ENCODE assay signal across 13 mouse cellular contexts in genomic region chr9:63742318-63742717, GRCm38 (mm10). TPM values are rescaled to one million over a fixed set of nuclear protein-coding genes. Genes with fewer than 3 reads are reported as not detected.
DNase-seq lines count a peak whose midpoint lies in the region; ATAC-seq and TF ChIP-seq lines count a peak whose summit lies in the region.
"Had no signal": no experiment of that assay in that cellular context is flagged by ENCODE, and none has a peak within 500 bp of the region (broad histone marks: within the 10 kb centered on the region; RNA-seq: fewer than 3 reads in every experiment).

No protein-coding gene starts in this region.

- no peaks in the 10 kb centered on the region for H3K27me3 ChIP-seq in heart, embryonic 10.5 days (ENCODE audit: insufficient read depth, poor library complexity, severe bottlenecking)
- no peaks in the 10 kb centered on the region for H3K27me3 ChIP-seq in lung, embryonic 14.5 days (ENCODE audit: insufficient read depth, low read length)
- no peaks in the 10 kb centered on the region for H3K27me3 ChIP-seq in heart, embryonic 15.5 days
- no peaks in the 10 kb centered on the region for H3K27me3 ChIP-seq in stomach, embryonic 15.5 days (replicated peaks)
- no peaks in the 10 kb centered on the region for H3K27me3 ChIP-seq in limb, embryonic 10.5 days (ENCODE audit: low read depth, poor library complexity, severe bottlenecking)
- H3K27me3 ChIP-seq: hindbrain, embryonic 15.5 days had no signal

- no peak for TF ChIP-seq CTCF in lung, embryonic 14.5 days (IDR thresholded peaks at IDR 0.05; ENCODE audit: low read depth)

- intact Hi-C loops in heart, postnatal 36 days (cut with DNase I): no loop called here

- H3K4me3 ChIP-seq in heart, embryonic 10.5 days: 0 out of 2 replicates have a peak overlapping the region, but pooled peaks have one; percentile 18
- no peak overlapping the region for H3K4me3 ChIP-seq in lung, embryonic 14.5 days (ENCODE audit: low read depth, low read length)
- H3K4me3 ChIP-seq in heart, embryonic 15.5 days: no peak overlapping the region
- H3K4me3 ChIP-seq in stomach, embryonic 15.5 days (replicated peaks): no peak overlapping the region
- H3K4me3 ChIP-seq in limb, embryonic 10.5 days: no peak overlapping the region
- H3K4me3 ChIP-seq: forebrain, embryonic 10.5 days; hindbrain, embryonic 15.5 days had no signal

- H3K27ac ChIP-seq in heart, embryonic 10.5 days: peak overlapping the region; percentile 72; the same call in 1 of the 2 replicates
- H3K27ac ChIP-seq in lung, embryonic 14.5 days (ENCODE audit: low read depth): peak overlapping the region; percentile 69; the same call in 1 of the 2 replicates
- H3K27ac ChIP-seq in heart, embryonic 15.5 days: peak overlapping the region; percentile 52
- peak overlapping the region; percentile 18; the same call in 1 of the 2 replicates for H3K27ac ChIP-seq in stomach, embryonic 15.5 days
- H3K27ac ChIP-seq in limb, embryonic 10.5 days: no peak overlapping the region
- H3K27ac ChIP-seq: hindbrain, embryonic 15.5 days had no signal

- no peak overlapping the region for H3K9ac ChIP-seq in lung, embryonic 14.5 days
- H3K9ac ChIP-seq in heart, embryonic 15.5 days: no peak overlapping the region
- no peak overlapping the region for H3K9ac ChIP-seq in stomach, embryonic 15.5 days
- H3K9ac ChIP-seq: hindbrain, embryonic 15.5 days had no signal

- peaks cover 96% of the 10 kb centered on the region for H3K4me1 ChIP-seq in heart, embryonic 10.5 days
- H3K4me1 ChIP-seq in lung, embryonic 14.5 days (ENCODE audit: insufficient read depth): peaks cover 44% of the 10 kb centered on the region
- peaks cover 91% of the 10 kb centered on the region for H3K4me1 ChIP-seq in heart, embryonic 15.5 days (replicated peaks)
- H3K4me1 ChIP-seq in stomach, embryonic 15.5 days: peaks cover 66% of the 10 kb centered on the region
- peaks cover 86% of the 10 kb centered on the region for H3K4me1 ChIP-seq in limb, embryonic 10.5 days

- no peaks in the 10 kb centered on the region for H3K9me3 ChIP-seq in heart, embryonic 10.5 days
- no peaks in the 10 kb centered on the region for H3K9me3 ChIP-seq in lung, embryonic 14.5 days (ENCODE audit: low read depth, low read length)
- H3K9me3 ChIP-seq in heart, embryonic 15.5 days (replicated peaks): no peaks in the 10 kb centered on the region
- H3K9me3 ChIP-seq in stomach, embryonic 15.5 days: no peaks in the 10 kb centered on the region
- H3K9me3 ChIP-seq in limb, embryonic 10.5 days (replicated peaks): no peaks in the 10 kb centered on the region
- H3K9me3 ChIP-seq: forebrain, embryonic 10.5 days; hindbrain, embryonic 15.5 days had no signal

- H3K36me3 ChIP-seq in heart, embryonic 10.5 days: peaks cover 11% of the 10 kb centered on the region
- peaks cover 10% of the 10 kb centered on the region; the same call in 1 of the 2 replicates for H3K36me3 ChIP-seq in lung, embryonic 14.5 days (ENCODE audit: insufficient read depth)
- 0 out of 2 replicates have a peak, but pooled peaks cover 11% of the 10 kb centered on the region for H3K36me3 ChIP-seq in heart, embryonic 15.5 days
- H3K36me3 ChIP-seq in stomach, embryonic 15.5 days: no peaks in the 10 kb centered on the region
- peaks cover 34% of the 10 kb centered on the region for H3K36me3 ChIP-seq in limb, embryonic 10.5 days
- H3K36me3 ChIP-seq: hindbrain, embryonic 15.5 days had no signal

- no peak overlapping the region for H3K4me2 ChIP-seq in lung, embryonic 14.5 days
- peak overlapping the region; percentile 12 for H3K4me2 ChIP-seq in heart, embryonic 15.5 days
- H3K4me2 ChIP-seq in stomach, embryonic 15.5 days: no peak overlapping the region
- H3K4me2 ChIP-seq: hindbrain, embryonic 15.5 days had no signal

- WGBS in heart, embryonic 10.5 days: 22% methylated on average over 3 of the region's 3 CpGs
- 24% methylated on average over 3 of the region's 3 CpGs for WGBS in lung, embryonic 14.5 days
- WGBS in heart, embryonic 15.5 days: 14% methylated on average over 3 of the region's 3 CpGs
- WGBS in stomach, embryonic 15.5 days: 19% methylated on average over 3 of the region's 3 CpGs
- 55% methylated on average over 3 of the region's 3 CpGs for WGBS in limb, embryonic 10.5 days

- DNase-seq in heart, embryonic 10.5 days (ENCODE audit: low spot score): no peak
- DNase-seq in heart, postnatal 36 days: no peak
- DNase-seq in lung, embryonic 14.5 days: peak; percentile 92
- no peak for DNase-seq in lung, postnatal 25 days (ENCODE audit: low spot score)
- DNase-seq in limb, embryonic 10.5 days (ENCODE audit: low spot score): no peak
- no peak for DNase-seq in layer of hippocampus, adult 8-10 months (ENCODE audit: low spot score in 2 of 2)
- DNase-seq: cerebellum, adult 11 months; gastrocnemius, postnatal 10 days had no signal

- ATAC-seq in lung, embryonic 14.5 days (ENCODE audit: insufficient read depth): peak; percentile 41; the same call in 1 of the 2 replicates
- ATAC-seq in heart, embryonic 15.5 days (replicated peaks; ENCODE audit: insufficient number of reproducible peaks, insufficient read depth, low FRiP score, low read depth): no peak
- no peak for ATAC-seq in stomach, embryonic 15.5 days (ENCODE audit: insufficient read depth, low FRiP score, low read depth)
- ATAC-seq: activated CD4-positive, CD25-positive, alpha-beta regulatory T cell, adult 4 months had no signal

RNA-seq across cellular contexts. Expression of gene Smad3, which starts 15.5 kb away (rescaled TPM):
- 15.2 and 20.0 TPM in 2 replicates for polyA plus RNA-seq in heart, embryonic 10.5 days (2016; fragmentation: Nextera tagmentation; extraction: Ambion mirVana)
- total RNA-seq in heart, postnatal 36 days (2021): 10 to 100 TPM; 12.5 to 13.2 TPM
- 16.1 and 16.4 TPM in 2 replicates for polyA plus RNA-seq in lung, embryonic 14.5 days (2014; fragmentation: Nextera tagmentation; extraction: Ambion mirVana)
- polyA plus RNA-seq in heart, embryonic 15.5 days (2015; fragmentation: Nextera tagmentation; extraction: Ambion mirVana): 11.6 and 14.8 TPM in 2 replicates
- 17.5 and 19.6 TPM in 2 replicates for polyA plus RNA-seq in stomach, embryonic 15.5 days (2015; fragmentation: Nextera tagmentation; extraction: Ambion mirVana)
- polyA plus RNA-seq in limb, embryonic 10.5 days (2016; fragmentation: Nextera tagmentation; extraction: Ambion mirVana): 27.1 and 27.7 TPM in 2 replicates
- total RNA-seq in layer of hippocampus, adult 8-10 months (2022): 10 to 100 TPM; 48.8 to 57.3 (median 53.6) TPM
